In the genomic region with DNA sequence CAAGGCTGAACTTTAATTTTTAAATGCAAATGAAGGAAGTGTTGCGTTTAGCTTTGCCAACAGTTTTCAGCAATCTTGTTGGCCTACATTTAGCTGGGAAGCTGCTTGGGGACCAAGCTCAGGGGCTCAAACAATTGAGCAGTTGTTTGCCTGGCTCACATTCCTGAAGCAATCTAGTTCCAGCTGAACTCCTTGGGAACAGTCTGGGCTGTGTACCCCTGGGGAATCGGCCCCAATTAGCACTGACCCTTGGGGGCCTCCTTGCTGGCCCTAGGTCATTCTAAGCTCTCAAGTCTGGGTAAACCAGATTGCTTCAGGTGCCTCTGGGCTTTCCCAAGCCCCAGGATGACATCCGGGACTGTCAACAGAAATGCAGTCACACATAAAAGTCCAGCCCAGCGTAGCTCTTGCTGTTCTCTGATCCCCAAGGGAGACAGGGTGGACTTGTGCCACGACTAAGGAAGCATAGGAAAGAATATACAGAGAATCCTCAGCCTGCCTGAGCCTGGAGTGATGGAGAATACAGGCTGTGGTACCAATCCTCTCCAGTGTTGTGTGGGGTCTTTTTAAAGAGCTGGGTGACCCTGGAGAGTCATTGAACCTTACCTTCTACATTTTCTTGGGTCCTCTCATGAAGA, we compare ENCODE assay signal across 9 mouse cellular contexts.
DNase-seq lines count a peak whose midpoint lies in the region; ATAC-seq and TF ChIP-seq lines count a peak whose summit lies in the region.
"Had no signal": no experiment of that assay in that cellular context is flagged by ENCODE, and none has a peak within 500 bp of the region (broad histone marks: within the 10 kb centered on the region; RNA-seq: fewer than 3 reads in every experiment).

No protein-coding gene starts in this region.

- no peaks in the 10 kb centered on the region for H3K9me3 ChIP-seq in forebrain, embryonic 15.5 days
- H3K9me3 ChIP-seq in hindbrain, postnatal 0 days (ENCODE audit: low read length), result no peaks in the 10 kb centered on the region
- H3K9me3 ChIP-seq in neural tube, embryonic 14.5 days (ENCODE audit: control insufficient read depth, low read length), result no peaks in the 10 kb centered on the region
- H3K9me3 ChIP-seq: stomach, embryonic 15.5 days had no signal

- H3K27me3 ChIP-seq in forebrain, embryonic 15.5 days, result no peaks in the 10 kb centered on the region
- no peaks in the 10 kb centered on the region for H3K27me3 ChIP-seq in hindbrain, postnatal 0 days (ENCODE audit: insufficient read depth, low read length)
- H3K27me3 ChIP-seq in neural tube, embryonic 14.5 days (ENCODE audit: control insufficient read depth, insufficient read depth, low read length), result no peaks in the 10 kb centered on the region
- H3K27me3 ChIP-seq: stomach, embryonic 15.5 days had no signal

- DNase-seq in layer of hippocampus, adult 11-12 months (ENCODE audit: low spot score), result peak; percentile 19
- DNase-seq in layer of hippocampus, postnatal 25 days (ENCODE audit: extremely low spot score in 1 of 2, low spot score in 1 of 2), result no peak
- DNase-seq in hindbrain, postnatal 0 days (ENCODE audit: low spot score), result peak; percentile 63
- DNase-seq in thymus, postnatal 25 days, result no peak
- DNase-seq in urinary bladder, postnatal 4 days (ENCODE audit: low spot score in 2 of 2), result no peak
- DNase-seq in kidney, postnatal 25 days, result no peak

- peak overlapping the region; percentile 76 for H3K27ac ChIP-seq in forebrain, embryonic 15.5 days (replicated peaks)
- peak overlapping the region; percentile 76 for H3K27ac ChIP-seq in hindbrain, postnatal 0 days
- peak overlapping the region; percentile 71 for H3K27ac ChIP-seq in neural tube, embryonic 14.5 days (ENCODE audit: low read depth, low read length)
- H3K27ac ChIP-seq: stomach, embryonic 15.5 days had no signal

- H3K9ac ChIP-seq in forebrain, embryonic 15.5 days (replicated peaks), result no peak overlapping the region
- H3K9ac ChIP-seq in hindbrain, postnatal 0 days (replicated peaks; ENCODE audit: low read length), result no peak overlapping the region
- no peak overlapping the region for H3K9ac ChIP-seq in neural tube, embryonic 14.5 days (replicated peaks; ENCODE audit: low read depth, low read length)
- H3K9ac ChIP-seq: stomach, embryonic 15.5 days had no signal

- peaks cover 31% of the 10 kb centered on the region for H3K4me1 ChIP-seq in forebrain, embryonic 15.5 days
- peaks cover 7% of the 10 kb centered on the region; the same call in 1 of the 2 replicates for H3K4me1 ChIP-seq in hindbrain, postnatal 0 days (ENCODE audit: insufficient read depth, low read length)
- H3K4me1 ChIP-seq in neural tube, embryonic 14.5 days (ENCODE audit: control insufficient read depth, insufficient read depth, low read length), result 0 out of 2 replicates have a peak, but pooled peaks cover 5% of the 10 kb centered on the region

- WGBS in forebrain, embryonic 15.5 days, result 19% methylated on average over 5 of the region's 5 CpGs
- WGBS in hindbrain, postnatal 0 days, result 22% methylated on average over 5 of the region's 5 CpGs
- 25% methylated on average over 5 of the region's 5 CpGs for WGBS in neural tube, embryonic 14.5 days

- H3K36me3 ChIP-seq in forebrain, embryonic 15.5 days, result no peaks in the 10 kb centered on the region
- no peaks in the 10 kb centered on the region for H3K36me3 ChIP-seq in hindbrain, postnatal 0 days (ENCODE audit: insufficient read depth, low read length)
- no peaks in the 10 kb centered on the region for H3K36me3 ChIP-seq in neural tube, embryonic 14.5 days (ENCODE audit: control insufficient read depth, insufficient read depth, low read length)
- H3K36me3 ChIP-seq: stomach, embryonic 15.5 days had no signal

- no peak overlapping the region for H3K4me2 ChIP-seq in forebrain, embryonic 15.5 days (replicated peaks)
- no peak overlapping the region for H3K4me2 ChIP-seq in hindbrain, postnatal 0 days (ENCODE audit: low read depth, low read length)
- H3K4me2 ChIP-seq in neural tube, embryonic 14.5 days (ENCODE audit: low read depth, low read length), result no peak overlapping the region
- H3K4me2 ChIP-seq: stomach, embryonic 15.5 days had no signal

- peak; percentile 72 for ATAC-seq in forebrain, embryonic 15.5 days (replicated peaks)
- ATAC-seq in hindbrain, postnatal 0 days, result peak; percentile 66
- ATAC-seq in neural tube, embryonic 14.5 days (ENCODE audit: low read depth), result peak; percentile 46; the same call in 1 of the 2 replicates

- no peak for TF ChIP-seq CTCF in hindbrain, postnatal 0 days (IDR thresholded peaks at IDR 0.05; ENCODE audit: low read depth)

- H3K4me3 ChIP-seq in forebrain, embryonic 15.5 days, result no peak overlapping the region
- H3K4me3 ChIP-seq in hindbrain, postnatal 0 days (ENCODE audit: low read length), result no peak overlapping the region
- no peak overlapping the region for H3K4me3 ChIP-seq in neural tube, embryonic 14.5 days (ENCODE audit: low read depth, low read length)
- H3K4me3 ChIP-seq: stomach, embryonic 15.5 days had no signal

Comparison
In these comparisons a context has a peak if more than half of its experiments do, and no peak if none do; other contexts are left out.
1. DNase-seq: peak in layer of hippocampus, adult 11-12 months (single experiment) and hindbrain, postnatal 0 days (single experiment); none in layer of hippocampus, postnatal 25 days (0 of 2), thymus, postnatal 25 days (single experiment), urinary bladder, postnatal 4 days (0 of 2) and kidney, postnatal 25 days (0 of 2).
2. Peak in every context shown above with its lines, with median percentiles within 50 percentile points of each other: ATAC-seq and H3K27ac ChIP-seq.